Mouse (Mus musculus): ENCODE data around the gene Rnf7. TPM values are rescaled to one million over a fixed set of nuclear protein-coding genes. Genes with fewer than 3 reads are reported as not detected.
"Not testable (repeated sequence)": the region's sequence is repeated elsewhere in the genome, so short reads cannot be mapped to it uniquely, and the experiment has no call there.

Rnf7 gene
- total RNA-seq, 2 experiments from 2014 or later, result 71.2 to 85.8 TPM

DNA sequence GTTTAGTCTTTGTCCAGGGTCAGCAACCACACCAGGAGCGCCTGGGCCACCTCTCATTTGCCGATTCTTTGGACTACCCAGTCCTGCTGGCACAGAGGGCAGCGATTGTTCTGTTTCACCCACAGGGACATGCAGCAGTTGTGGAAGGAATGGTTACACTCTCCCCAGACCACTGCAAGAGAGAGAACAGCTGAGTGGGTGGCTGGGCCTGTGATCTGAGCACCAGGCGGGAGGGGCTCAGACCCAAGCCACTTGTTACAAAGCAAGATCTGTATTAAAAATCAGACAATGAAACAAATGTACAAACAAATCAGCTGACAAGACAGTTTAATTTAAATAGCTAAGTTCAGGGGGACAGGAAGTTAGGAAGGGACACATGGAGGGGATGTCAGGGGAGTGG is 6.8 kb downstream of the Rnf7 start:
- intact Hi-C loops (cut with DNase I); DNase-seq (ENCODE audit: low spot score): not testable (repeated sequence)

DNA sequence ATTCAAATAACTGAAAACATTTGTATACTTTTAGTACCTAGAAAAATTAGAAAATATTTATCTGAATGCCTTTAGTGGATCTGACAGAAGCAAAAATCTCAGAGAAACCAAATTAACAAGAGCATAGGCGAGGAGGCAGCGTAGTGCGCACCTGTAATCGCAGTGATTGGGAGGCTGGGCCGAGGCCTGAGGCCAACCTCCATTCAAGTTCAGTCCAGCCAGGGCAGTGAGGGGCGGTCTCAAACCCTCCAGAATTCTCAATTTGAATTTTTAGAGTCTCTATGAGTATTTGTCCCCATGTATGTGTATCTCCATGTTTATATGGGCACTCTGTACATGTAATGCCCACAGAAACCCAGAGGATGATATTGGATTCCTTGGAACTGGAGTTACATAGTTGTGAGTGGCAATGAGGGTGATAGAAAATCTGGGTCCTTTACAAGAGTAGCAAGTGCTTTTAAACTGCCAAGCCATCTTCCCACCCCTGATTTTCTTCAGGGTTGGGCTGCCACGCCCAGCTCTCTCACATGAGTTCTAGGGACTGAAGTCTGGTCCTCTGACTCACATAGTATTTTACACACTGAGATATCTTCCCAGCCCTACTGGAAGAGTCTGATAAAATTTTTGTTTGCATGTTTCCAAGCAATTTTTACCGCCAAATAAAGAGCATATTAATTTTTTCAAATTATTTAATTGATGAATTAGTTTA is 8.1 kb downstream of the Rnf7 start:
- no peak for DNase-seq (ENCODE audit: low spot score)

DNA sequence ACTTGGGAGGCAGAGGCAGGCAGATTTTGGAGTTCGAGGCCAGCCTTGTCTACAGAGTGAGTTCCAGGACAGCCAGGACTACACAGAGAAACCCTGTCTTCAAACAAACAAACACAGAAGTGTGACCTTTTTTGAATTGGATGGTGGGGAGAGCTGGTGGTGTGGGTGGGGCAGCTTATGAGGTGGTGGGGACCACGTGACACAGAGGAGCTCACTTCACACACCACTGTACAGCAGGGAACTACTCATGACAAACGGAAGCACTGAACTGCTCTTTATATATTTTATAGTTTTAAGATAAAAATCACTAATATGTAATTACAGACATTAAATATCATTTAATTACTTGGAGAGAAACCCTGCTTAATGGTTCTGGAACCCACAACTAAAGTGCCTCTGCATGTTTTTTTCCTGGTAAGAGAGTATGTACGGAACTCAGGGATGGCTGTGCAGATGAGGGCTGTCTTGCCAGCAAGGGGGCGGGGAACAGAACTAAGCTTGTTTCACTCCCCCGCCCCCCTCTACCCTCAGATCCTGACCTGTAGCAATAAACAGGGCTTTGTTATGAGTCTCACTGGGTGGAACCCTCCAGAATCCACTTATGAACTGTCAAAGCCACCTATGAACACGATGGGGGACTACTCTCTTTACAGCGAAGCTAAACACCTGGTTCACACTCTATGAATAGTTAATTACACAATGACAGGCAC is 8.8 kb downstream of the Rnf7 start:
- intact Hi-C loops (cut with DNase I), result no loop called here

More for the DNA sequence above, 8.1 kb downstream of the Rnf7 start:
- intact Hi-C loops (cut with DNase I), result no loop called here

DNA sequence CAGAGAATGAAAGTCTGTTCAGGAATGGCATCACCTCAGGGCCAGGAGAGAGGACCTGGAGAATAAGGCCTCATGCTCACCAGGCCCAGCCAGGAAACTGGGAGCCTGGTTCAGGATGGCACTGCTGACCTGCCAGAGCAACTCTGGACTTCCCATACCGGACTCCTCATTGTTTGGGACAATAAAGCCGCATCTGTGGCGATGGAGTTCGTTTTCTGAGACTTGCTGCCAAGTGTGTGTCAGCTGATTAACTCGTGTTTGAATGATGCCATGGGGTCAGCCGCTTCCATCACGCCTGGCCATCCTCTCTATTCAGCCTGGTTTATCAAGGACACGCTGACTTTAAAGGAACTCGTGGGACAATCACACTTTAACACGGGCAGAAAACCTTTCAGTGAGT is 14.8 kb downstream of the Rnf7 start:
- intact Hi-C loops (cut with DNase I), result no loop called here
- no peak for DNase-seq (ENCODE audit: low spot score)

More for the DNA sequence above, 8.8 kb downstream of the Rnf7 start:
- DNase-seq (ENCODE audit: low spot score), result no peak

DNA sequence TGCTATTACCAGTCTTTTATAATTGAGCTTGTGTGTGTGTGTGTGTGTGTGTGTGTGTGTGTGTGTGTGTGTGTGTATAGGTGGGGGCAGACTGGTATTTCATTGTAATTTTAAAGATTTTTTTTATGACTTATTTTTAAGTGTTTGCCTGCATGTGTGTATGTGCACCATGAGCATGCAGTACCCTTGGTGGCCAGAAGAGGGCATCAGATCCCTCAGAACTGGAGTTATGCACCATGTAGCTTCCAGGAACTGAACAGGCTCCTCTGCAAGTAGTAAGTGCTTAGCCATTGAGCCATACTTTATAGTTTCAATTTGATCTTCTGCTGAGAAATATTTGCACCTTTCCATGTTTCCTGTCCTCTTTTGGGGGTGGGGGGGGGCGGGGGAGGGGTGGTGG is 16.9 kb downstream of the Rnf7 start:
- DNase-seq (ENCODE audit: low spot score), result no peak
- intact Hi-C loops (cut with DNase I), result no loop called here

DNA sequence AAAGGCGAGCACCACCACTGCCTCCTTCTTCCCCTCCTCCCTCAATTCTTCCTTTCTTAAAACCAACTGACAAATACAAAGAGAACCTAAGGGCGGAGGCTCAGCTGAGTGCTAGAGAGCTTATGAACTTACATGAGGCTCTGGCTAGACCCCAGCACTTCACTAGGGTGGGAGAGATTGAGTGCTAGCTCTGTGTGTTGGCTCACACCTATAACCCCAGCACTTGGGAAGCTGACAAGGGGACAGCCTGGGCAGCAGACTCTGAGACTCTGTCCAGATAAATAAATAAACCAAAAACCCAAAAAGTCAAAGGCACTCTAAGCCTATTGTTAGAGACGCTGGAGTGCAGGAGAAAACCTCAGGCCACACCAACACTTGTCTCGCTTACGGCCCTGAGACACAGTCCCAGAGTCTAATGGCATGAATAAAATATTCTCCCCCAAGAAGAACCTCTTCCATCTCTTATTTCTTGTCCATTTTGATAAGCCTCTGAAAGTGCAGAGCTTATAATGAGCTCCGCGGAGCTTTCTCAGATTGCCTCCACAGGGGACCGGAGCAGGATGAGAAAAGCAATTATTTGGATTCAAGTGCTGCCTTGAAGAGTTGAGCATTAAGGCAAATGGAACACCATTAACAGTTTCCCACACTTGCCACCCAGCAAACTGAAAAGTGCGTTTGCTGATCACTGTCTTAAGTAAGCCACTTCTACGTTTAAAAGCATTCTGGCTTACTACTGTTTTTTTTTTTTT is 18.2 kb downstream of the Rnf7 start:
- DNase-seq (ENCODE audit: low spot score), result no peak
- intact Hi-C loops (cut with DNase I), result no loop called here

DNA sequence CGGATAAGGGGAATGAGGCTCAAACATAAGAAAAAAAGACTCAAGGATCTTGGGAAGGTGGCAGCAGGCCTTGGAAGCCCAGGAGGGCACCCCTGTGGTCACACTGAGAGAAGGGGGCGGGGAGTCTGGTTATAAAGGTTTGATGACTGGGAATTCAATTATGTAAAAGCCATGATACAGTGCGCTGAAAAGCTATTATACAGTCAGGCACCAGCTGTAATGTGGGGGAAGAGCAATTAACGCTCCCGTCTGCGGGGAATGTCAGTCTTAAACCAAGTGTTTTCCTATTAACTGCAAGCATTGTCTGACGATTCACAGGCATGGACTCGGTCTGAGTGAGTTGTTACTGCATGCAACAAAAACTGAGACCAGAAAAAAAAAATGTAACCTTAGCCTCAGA is 22.9 kb downstream of the Rnf7 start:
- DNase-seq (ENCODE audit: low spot score), result no peak
- intact Hi-C loops (cut with DNase I), result no loop called here

DNA sequence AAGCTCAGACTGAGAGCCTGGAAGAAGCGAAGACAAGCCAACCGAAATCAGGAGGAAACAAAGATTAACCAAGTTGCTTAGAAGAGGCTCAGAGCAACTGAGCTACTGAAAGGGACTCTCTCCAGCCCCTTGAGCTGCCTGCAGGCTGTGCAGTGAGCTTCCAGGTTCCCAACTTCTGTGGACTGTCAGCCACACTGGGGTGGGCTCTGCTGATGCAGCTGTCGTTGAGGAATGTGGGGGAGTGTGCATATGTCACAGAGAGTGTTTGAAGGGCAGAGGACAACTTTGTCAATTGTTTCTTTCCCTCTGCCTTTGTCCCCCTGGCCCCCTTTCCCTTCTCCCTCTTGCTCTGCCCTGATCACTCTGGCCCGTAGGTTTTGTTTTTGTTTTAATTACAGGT is 25.5 kb downstream of the Rnf7 start:
- intact Hi-C loops (cut with DNase I), result no loop called here
- no peak for DNase-seq (ENCODE audit: low spot score)

DNA sequence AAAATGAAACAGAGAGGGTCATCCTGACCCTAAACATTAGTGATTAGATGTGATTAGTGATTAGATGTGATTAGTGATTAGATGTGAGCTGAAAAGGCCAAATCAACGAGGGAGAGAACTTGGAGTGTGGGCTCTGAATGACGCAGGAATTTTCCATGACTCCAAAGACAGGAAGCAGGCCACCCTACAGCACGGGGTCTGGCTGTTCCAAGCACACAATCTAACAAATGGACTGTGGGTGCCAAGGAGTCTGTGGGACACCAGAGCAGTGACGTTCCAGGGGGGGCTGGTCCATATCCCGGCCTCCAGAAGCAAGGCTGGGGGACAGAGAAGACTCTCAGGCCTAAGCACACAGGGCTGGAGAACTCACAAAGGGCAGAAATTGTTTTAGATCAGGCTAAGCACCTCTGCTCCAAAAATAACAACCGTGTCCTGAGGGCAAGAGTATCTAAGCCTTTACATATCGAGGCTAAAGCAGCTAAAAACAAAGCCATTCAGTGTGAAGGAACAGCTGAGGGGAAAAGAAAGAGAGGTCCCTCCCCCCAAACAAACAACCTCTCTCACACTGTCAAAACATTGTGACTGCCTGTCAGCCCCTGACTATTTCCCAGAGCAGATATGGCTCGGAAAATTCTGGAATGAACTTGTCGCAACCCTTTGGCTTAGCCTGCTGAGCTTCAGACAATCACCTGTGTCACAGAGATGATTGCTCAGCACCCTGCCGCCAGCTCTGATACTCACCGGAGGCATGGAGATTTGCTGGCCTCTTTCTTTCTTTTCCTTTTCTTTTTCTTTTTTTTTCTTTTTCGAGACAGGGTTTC is 27.4 kb downstream of the Rnf7 start:
- peak; percentile 47 for DNase-seq (ENCODE audit: low spot score)
- intact Hi-C loops (cut with DNase I), result no loop called here

DNA sequence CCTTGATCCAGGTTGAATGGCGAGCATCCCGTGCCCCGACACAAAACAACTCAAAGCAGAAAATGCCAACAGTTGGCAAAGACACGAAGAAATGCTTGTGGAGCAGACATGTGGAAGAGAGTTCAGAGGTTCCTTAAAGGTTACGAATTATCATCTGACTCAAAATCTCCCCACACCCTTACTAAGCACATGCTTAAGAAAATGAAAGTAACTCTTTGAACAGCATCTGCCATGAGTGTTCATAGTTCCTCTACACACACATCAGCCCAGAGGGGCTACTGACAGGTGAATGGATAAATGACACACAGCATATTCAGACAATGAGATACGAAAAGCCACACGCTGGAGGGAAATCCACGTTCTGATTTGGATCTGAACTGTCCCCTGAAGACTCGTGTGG is 29.0 kb downstream of the Rnf7 start:
- intact Hi-C loops (cut with DNase I), result no loop called here
- DNase-seq (ENCODE audit: low spot score), result no peak

DNA sequence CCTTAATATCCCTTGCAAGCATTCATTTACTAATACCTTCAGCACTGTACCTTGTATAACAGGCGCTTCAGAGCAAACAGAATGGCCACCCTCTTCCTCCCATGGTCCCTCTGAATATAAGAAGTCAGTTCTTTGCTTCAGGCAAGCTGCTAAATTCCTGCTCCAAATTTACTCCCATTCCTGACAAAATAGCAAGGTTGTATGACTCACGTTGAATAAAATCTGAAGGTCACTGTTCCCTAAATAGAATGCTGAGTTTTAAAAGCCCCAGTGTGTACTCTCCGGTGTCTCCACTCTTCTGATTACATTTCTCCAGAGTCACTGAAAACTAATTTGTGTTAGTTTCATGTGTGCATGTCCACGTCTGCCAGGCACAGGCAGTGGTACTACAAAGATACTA is 33.1 kb downstream of the Rnf7 start:
- no peak for DNase-seq (ENCODE audit: low spot score)
- intact Hi-C loops (cut with DNase I), result no loop called here

DNA sequence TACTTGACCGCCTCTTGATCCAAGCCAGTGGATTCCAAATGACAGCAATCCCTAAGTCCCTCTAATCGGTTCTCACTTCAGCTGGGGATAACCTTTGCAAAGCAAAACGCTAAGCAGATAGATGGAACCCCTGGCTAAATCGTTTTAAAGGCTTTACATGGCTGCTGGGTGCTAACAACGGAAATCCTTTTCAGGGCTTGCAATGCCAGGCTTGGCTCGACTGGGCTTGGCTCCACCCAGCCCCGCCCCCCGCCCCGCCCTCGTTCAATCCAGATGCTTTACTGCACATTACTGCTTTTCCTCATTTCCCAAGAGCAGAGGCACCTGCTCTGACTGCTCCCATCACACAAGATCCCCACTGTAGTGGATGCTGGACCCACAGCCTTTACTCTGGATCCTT is 36.4 kb downstream of the Rnf7 start:
- intact Hi-C loops (cut with DNase I), result no loop called here
- DNase-seq (ENCODE audit: low spot score), result no peak

DNA sequence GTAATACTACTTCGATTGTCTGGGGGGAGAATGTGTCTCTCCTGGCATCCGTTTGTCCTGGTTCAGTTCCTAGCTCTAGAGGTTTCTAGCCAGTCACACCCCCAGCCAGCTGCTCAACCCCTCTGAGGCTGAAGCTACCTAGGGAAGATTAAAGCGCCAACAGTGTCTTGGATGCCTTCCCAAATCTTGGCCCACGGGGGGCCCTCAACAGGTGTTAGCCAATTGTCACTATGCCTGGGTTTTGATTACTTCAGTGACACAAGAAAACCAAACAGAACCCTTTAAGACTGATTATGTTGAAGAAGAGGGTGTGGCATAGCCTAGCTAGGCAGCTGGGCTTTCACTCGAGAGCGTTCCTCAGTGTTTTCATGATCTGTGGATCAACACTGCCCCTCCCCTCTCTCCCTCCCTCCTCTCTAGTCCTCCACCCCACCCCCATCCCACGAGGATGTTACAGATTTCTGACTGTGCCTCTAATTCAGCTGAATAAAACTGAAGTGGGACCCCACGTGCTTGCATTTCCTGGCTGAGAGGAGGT is 40.1 kb downstream of the Rnf7 start:
- no peak for DNase-seq (ENCODE audit: low spot score)
- intact Hi-C loops (cut with DNase I), result loop anchor here (5.0 kb wide), 2 partner anchors 39 to 76 kb away; partner anchors contain the start of genes Atp1b3 and Rnf7

DNA sequence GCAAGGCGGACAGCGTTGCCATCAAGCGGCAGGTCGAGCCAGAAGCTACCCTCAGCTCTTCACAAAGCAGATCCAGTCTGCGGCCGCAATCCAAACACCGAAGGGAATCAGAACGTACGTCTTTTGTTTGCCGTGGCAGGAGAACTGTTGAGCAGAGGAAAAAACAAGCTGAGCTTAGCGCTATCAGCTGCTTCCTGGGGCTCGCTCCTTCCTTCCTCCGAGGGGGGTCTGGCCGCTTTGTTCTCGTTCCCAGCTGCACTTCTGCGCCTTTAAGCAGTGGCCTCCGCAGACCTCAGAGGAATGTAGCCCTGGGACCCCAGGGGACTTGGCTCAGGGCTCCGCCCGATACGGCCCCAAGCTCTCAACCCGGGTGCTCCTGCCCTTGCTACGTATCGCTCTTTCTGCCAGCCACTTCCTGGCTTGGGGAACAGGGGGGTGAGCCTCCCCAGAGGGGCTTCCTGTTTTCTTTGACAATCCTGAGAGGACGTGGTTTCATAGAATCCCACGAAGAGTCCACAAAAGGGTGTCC is 40.6 kb downstream of the Rnf7 start:
- intact Hi-C loops (cut with DNase I), result loop anchor here (5.0 kb wide), 2 partner anchors 39 to 76 kb away; partner anchors contain the start of genes Atp1b3 and Rnf7
- DNase-seq (ENCODE audit: low spot score), result peak; percentile 65

DNA sequence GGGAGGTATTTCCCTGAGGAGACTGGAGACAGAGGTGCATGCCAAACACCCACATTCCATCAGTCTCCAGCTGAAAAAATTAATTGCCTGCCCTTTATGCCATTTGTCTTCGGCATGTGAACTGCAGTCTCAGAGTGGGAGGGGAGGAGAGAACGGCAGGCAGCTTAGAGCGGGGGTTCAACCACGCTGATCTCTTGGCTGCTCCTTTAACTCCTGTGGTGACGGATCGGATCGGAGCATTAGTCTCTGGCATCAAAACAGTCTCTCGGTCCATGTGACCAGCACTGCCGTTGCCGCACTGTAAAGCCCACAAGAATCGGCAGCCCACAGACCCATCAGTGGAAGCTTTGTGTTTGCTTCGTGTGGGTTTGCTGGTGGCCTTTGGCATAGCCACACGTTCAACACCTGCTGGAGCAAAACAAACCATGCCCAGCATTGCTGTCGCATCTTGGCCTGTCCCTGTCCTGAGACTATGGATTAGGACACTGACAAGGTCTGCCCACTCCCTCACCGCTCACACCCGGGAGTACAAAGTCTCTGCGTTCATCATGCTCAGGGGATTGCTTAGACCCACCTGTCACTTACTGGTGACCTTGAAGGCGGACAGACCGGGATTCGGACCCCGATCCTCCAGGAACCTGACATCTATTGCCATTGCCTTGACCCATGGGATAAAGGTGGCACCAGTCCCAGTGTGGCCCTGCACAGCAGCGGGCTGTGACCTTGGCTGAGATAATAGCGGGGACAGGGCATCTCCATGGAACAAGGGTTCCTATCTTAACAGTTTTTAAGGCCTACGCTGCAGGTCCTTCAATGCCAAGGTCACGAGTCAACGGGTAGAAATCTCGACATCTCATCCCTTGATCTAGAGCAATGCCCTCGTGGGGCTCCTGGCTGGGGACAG is 41.3 kb downstream of the Rnf7 start:
- intact Hi-C loops (cut with DNase I), result loop anchor here (5.0 kb wide), 2 partner anchors 40 to 75 kb away; partner anchors contain the start of genes Atp1b3 and Rnf7
- DNase-seq (ENCODE audit: low spot score), result no peak

DNA sequence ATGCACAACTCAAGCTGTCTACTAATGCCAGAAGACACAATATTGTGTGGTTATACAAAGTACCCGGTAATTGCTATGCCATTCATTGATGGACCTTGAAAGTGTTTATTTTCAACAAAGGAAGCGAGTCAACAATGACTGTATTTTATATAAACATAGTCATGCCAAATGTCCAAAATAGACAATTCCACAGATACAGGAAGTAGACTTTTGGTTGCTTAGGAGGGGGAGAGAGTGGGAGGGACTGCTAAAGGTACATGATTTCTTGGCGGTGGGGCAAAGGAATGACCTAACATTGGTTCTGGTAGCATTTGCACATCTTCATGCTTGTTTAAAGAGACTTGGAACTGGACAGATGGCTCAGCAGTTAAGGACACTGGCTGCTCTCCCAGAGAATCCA is 45.9 kb downstream of the Rnf7 start:
- intact Hi-C loops (cut with DNase I), result no loop called here
- DNase-seq (ENCODE audit: low spot score), result no peak

DNA sequence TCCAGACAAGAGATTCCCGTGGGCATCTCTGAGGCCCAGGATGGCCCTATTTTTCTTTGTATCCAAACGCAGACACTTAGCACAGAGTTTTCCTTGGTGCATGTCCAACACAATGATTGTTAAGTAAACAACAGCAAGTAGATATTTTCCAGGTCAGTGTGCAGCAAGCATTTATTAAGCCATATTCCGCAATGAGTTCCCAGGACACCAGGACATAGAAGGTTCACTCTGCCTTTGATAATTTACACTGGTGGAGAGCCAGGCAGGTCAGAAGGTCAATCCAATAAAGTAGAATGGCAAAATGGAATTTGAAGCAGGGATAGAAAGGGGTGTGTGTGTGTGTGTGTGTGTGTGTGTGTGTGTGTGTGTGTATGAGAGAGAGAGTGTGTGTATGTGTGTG is 47.4 kb downstream of the Rnf7 start:
- intact Hi-C loops (cut with DNase I), result no loop called here
- no peak for DNase-seq (ENCODE audit: low spot score)

DNA sequence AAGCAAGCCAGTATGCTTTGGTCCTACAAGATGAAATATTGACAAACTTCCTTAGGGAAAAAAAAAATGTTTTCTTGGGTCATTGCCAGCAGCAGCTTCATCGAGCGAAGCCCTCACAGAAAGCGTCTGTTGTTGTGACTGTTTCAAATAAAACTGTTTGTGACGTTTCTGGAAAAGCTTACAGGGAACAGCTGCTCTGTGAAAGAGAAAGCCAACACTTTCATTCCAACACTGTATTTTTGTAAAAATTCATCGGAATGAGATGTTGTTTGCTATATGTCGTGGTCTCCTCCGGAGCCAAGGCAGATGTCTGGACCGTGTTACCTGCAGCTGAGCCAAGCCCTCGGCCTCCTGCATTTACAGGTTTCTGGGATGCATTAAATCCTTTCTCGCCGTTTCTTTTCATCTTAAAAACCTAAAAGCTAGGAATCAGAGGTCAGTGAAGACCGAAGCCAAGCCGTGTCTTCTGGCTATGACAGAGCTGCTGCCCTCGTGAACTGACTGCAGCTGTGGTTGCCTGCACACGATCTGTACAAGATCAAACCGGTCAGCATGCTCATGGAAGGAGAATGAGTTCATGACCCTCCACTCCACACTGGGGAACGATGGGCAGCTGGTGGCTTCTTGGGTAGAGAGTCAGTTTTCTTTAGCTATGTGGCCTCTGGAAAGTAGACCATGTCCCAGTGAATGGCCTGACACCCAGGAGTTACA is 50.0 kb downstream of the Rnf7 start:
- DNase-seq (ENCODE audit: low spot score), result no peak
- intact Hi-C loops (cut with DNase I), result no loop called here

Measured in heart, postnatal 25 days (tissue).